Mouse (Mus musculus) bone marrow, adult 2 months (tissue): Measurements from ENCODE around the gene Eipr1.

Source experiments
- CTCF ChIP-seq: fragments of 200-500 bp; IDR thresholded peaks from 2 replicates; pipeline ENCODE4 v1.5.1; 2011; ENCODE audit warnings: low read length, control low read depth; ENCODE audit not compliant: control insufficient read depth, insufficient read depth
- POLR2A ChIP-seq: fragments of 200-500 bp; IDR thresholded peaks from 2 replicates; pipeline ENCODE4 v1.6.1; 2011; ENCODE audit warnings: low read depth, mild to moderate bottlenecking, control low read depth, low read length, borderline replicate concordance; ENCODE audit not compliant: control insufficient read depth

- TF ChIP-seq CTCF = no peak
- no peak for TF ChIP-seq POLR2A
These were observed 27.2 kb upstream of the Eipr1 start for GRCm38 (mm10) chr12:28724366-28724765.
